ENCODE assay signal across 12 mouse cellular contexts in the genomic region with DNA sequence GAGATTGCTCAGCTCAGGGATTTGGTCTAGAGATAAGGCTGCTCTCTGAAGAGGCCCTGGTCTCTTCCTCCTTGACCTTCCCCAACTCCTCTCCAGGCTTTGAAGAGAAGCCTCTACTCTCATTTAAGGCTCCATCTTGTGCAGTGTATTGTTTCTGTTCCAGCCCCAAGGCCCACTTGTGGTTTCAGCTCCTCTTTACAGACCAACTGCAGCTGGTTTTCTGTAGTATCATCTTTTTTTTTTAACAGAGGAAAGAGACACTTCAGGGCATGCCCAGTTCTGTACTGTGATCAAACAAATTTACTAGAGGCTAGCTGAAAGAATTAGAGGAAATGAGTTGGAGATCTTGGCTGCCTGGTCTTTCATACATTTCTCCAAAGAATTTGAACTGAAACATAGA.
"Had no signal": no experiment of that assay in that cellular context is flagged by ENCODE, and none has a peak within 500 bp of the region (broad histone marks: within the 10 kb centered on the region; RNA-seq: fewer than 3 reads in every experiment).

No protein-coding gene starts in this region.

- H3K36me3 ChIP-seq: kidney, embryonic 15.5 days; limb, embryonic 12.5 days; liver, embryonic 13.5 days; midbrain, embryonic 13.5 days had no signal

- DNase-seq: kidney, adult 18-20 months; kidney, postnatal 14 days; liver; liver, embryonic 13.5 days; liver, postnatal 0 days; right cerebral cortex, adult 18-20 months; right cerebral cortex, postnatal 25 days had no signal

- H3K4me1 ChIP-seq: liver, embryonic 13.5 days; midbrain, embryonic 13.5 days had no signal

- ATAC-seq: liver, postnatal 0 days; lung, postnatal 0 days; midbrain, embryonic 13.5 days had no signal

- H3K9me3 ChIP-seq: kidney, embryonic 15.5 days; limb, embryonic 12.5 days; liver, embryonic 13.5 days; midbrain, embryonic 13.5 days had no signal

- H3K9ac ChIP-seq: kidney, embryonic 15.5 days; limb, embryonic 12.5 days; liver, embryonic 13.5 days; liver, postnatal 0 days; midbrain, embryonic 13.5 days had no signal

- H3K4me2 ChIP-seq: kidney, embryonic 15.5 days; limb, embryonic 12.5 days; liver, embryonic 13.5 days; midbrain, embryonic 13.5 days had no signal

- H3K4me3 ChIP-seq: kidney, embryonic 15.5 days; limb, embryonic 12.5 days; liver, embryonic 13.5 days; midbrain, embryonic 13.5 days had no signal

- H3K27me3 ChIP-seq: kidney, embryonic 15.5 days; limb, embryonic 12.5 days; liver, embryonic 13.5 days; midbrain, embryonic 13.5 days had no signal

- H3K27ac ChIP-seq: kidney, embryonic 15.5 days; limb, embryonic 12.5 days; liver, embryonic 13.5 days; macrophage; midbrain, embryonic 13.5 days had no signal
